Mouse (Mus musculus): ENCODE measurements around the gene Gm43517.

- TF ChIP-seq CTCF (conservative IDR thresholded peaks at IDR 0.05; ENCODE audit: insufficient read depth, insufficient read length, low read depth, low read length), result no peak
- no peak for TF ChIP-seq POLR2A (IDR thresholded peaks at IDR 0.05; ENCODE audit: low read depth, low read length)
These were observed 35.3 kb upstream of the Gm43517 start for GRCm38 (mm10) chr12:49349697-49350096.
